Mouse (Mus musculus) forebrain, embryonic 14.5 days (tissue): Measurements from ENCODE around the gene Cops3. TPM values are rescaled to one million over a fixed set of nuclear protein-coding genes. Genes with fewer than 3 reads are reported as not detected.

Experiments used
- ATAC-seq: fragments of 200-750 bp; cut with Nextera tagmentation; 2 replicates; pipeline ENCODE4 v1.8.0; 2017; ENCODE audit warnings: mild to moderate bottlenecking, moderate library complexity
- DNase-seq: peaks from one replicate; pipeline ENCODE4 v3.0.0-alpha.2; 2015; ENCODE audit warnings: low spot score
- H3K27ac ChIP-seq: fragments of 300-500 bp; sonication (generic); 2 replicates; pipeline ENCODE4 v1.5.1; 2014; ENCODE audit warnings: low read depth, mild to moderate bottlenecking, control low read depth, low read length, moderate library complexity
- H3K27me3 ChIP-seq: fragments of 300-500 bp; sonication (generic); replicated peaks from 2 replicates; pipeline ENCODE4 v1.6.1; 2014; ENCODE audit warnings: low read length, control low read depth, mixed read lengths; ENCODE audit not compliant: control insufficient read depth, insufficient read depth
- H3K36me3 ChIP-seq: fragments of 300-500 bp; sonication (generic); 2 replicates; pipeline ENCODE4 v1.6.1; 2014; ENCODE audit warnings: low read length, control low read depth; ENCODE audit not compliant: control insufficient read depth, insufficient read depth
- H3K4me1 ChIP-seq: fragments of 300-500 bp; sonication (generic); 2 replicates; pipeline ENCODE4 v1.6.1; 2014; ENCODE audit warnings: antibody characterized with exemption, low read length, control low read depth; ENCODE audit not compliant: control insufficient read depth, insufficient read depth
- H3K4me2 ChIP-seq: fragments of 300-500 bp; sonication (generic); 2 replicates; pipeline ENCODE4 v1.6.1; 2014; ENCODE audit warnings: mild to moderate bottlenecking, control low read depth, low read length
- H3K4me3 ChIP-seq: fragments of 300-500 bp; sonication (generic); 2 replicates; pipeline ENCODE4 v1.5.1; 2014; ENCODE audit warnings: low read depth, low read length, control low read depth
- H3K9ac ChIP-seq: fragments of 300-500 bp; sonication (generic); 2 replicates; pipeline ENCODE4 v1.6.1; 2014; ENCODE audit warnings: mild to moderate bottlenecking, low read length, control low read depth, moderate library complexity
- H3K9me3 ChIP-seq: fragments of 300-500 bp; sonication (generic); replicated peaks from 2 replicates; pipeline ENCODE4 v1.6.1; 2016; ENCODE audit warnings: low read length, control low read depth, mixed read lengths; ENCODE audit not compliant: control insufficient read depth
- WGBS: fragments of 180-500 bp; shearing (Covaris S2); extraction: QIAGEN DNeasy Blood & Tissue Kit; methylation state at CpG from one replicate; pipeline ENCODE4 v1.1.7; 2014; 5-methylcytosine and 5-hydroxymethylcytosine counted together
- polyA plus RNA-seq: library from polyadenylated mRNA; unstranded; fragments of >200 nt; fragmentation: Nextera tagmentation; extraction: Ambion mirVana; gene quantifications from 2 replicates; pipeline ENCODE4 v1.2.1, GENCODE M21; 2014

Gene Cops3
- polyA plus RNA-seq, 1 experiment from 2014 or later = 257 TPM

DNA sequence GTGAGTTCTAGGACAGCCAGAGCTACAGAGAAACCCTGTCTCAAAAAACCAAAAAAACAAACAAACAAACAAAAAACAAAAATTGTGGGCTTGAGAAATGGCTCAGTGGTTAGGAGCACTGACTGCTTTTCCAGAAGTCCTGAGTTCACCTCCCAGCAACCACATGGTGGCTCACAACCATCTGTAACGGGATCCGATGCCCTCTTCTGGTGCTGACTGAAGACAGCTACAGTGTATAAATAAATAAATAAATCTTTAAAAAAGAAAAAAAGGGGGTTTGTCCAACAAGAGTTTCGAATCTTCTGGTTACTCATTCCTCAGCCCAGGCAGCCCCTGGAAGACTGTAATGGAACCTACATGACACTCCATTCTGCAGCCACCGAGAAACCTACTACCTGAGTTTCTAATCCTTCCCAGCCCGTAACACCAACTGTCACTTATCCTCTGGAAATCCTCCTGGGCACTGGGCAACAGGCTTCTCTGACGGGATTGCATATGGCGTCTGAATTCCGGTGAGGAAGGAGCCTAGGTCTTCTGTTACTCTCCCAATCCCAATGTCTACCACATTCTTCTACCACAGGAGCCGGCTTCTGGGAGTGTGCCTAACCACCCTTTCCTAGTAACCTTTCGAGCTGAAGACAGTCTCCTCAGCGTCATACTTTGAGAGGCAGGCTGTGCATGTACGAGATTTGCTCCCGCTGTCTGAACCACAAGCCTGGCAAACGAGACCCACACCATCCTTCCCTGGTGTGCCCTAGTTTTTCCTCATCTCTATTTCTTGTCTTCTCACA is 31.3 kb downstream of the Cops3 start:
- no peak for ATAC-seq

GRCm38 (mm10) chr11:59805656-59806055 is 34.0 kb downstream of the Cops3 start:
- Histone ChIP-seq H3K27ac (no peak overlapping the region), H3K4me1 (peaks cover 8% of the 10 kb centered on the region), H3K27me3 (no peaks in the 10 kb centered on the region), H3K36me3 (peaks cover 66% of the 10 kb centered on the region), H3K9ac (no peak overlapping the region), H3K4me3 (no peak overlapping the region), H3K4me2 (no peak overlapping the region), H3K9me3 (no peaks in the 10 kb centered on the region)
- 92% methylated on average over 2 of the region's 2 CpGs for WGBS
- no peak for ATAC-seq
- no peak for DNase-seq

More for the DNA sequence above, 31.3 kb downstream of the Cops3 start:
- H3K4me1 ChIP-seq = peaks cover 8% of the 10 kb centered on the region
- peaks cover 38% of the 10 kb centered on the region for H3K36me3 ChIP-seq
- no peaks in the 10 kb centered on the region for H3K27me3 ChIP-seq
- H3K4me3 ChIP-seq = peak overlapping the region; percentile 77
- peak overlapping the region; percentile 96; the same call in 1 of the 2 replicates for H3K9ac ChIP-seq
- no peak overlapping the region for H3K27ac ChIP-seq
- no peak for DNase-seq
- peak overlapping the region; percentile 93 for H3K4me2 ChIP-seq
- 69% methylated on average over 14 of the region's 14 CpGs for WGBS
- H3K9me3 ChIP-seq = no peaks in the 10 kb centered on the region

DNA sequence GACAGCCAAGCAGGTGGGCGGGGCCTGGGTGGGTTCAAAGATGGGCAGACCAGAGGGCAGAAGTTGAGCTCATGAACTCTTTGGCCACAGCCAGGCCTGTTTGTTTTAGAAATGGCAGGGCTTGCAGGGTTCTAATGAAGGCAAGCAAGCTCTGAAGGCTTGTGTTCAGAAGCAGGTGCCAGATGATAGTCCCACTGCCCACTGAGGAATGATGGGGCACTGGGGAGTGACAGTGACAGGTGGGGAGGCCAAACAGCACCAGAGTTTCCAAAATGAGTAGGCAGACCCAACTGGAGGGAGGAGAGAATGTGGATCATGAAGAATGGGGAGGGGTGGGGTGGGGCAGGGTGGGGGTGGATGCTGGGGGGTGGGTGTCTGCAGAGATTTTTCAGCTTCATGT is 34.4 kb downstream of the Cops3 start:
- Histone ChIP-seq H3K9me3 (no peaks in the 10 kb centered on the region), H3K27ac (no peak overlapping the region), H3K4me2 (no peak overlapping the region), H3K9ac (no peak overlapping the region), H3K4me3 (no peak overlapping the region), H3K36me3 (peaks cover 70% of the 10 kb centered on the region), H3K4me1 (peaks cover 8% of the 10 kb centered on the region), H3K27me3 (no peaks in the 10 kb centered on the region)
- no peak for DNase-seq
- 100% methylated on average over 1 of the region's 1 CpGs for WGBS
- ATAC-seq = no peak

DNA sequence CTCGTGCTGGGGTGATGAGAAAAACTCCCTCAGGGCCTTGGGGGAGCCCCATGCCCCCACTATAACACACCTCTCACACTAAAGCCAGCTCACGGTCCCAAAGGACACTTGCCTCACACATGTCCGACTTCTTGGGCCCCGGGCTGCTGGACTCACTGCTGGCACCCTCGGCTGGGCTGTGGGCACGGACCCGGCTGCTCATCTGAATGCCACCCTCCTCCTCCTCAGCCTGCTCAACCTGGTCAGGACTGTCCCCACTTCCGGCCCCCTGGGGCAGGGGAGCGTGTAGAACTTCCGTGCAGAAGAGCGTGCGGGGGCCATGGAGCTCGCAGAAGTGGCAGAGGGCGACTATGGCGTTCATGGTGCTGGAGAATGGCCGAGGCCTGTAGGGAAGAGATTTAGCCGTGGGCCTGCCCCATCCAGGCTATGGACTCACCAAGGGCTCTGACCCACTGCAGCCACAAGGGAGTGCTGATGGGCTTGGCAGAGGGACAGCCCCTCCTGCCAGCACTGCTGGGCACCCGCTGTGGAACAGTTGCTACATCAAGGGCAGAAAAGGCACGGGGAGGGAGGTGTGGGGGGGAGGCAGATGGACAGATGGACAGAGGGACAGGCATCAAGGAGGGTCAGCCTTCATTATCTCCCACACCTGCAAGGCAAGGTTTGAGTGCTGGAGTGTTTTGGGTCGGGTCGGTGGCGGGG is 35.1 kb downstream of the Cops3 start:
- Histone ChIP-seq H3K4me2 (no peak overlapping the region), H3K36me3 (peaks cover 77% of the 10 kb centered on the region), H3K9ac (no peak overlapping the region), H3K9me3 (no peaks in the 10 kb centered on the region), H3K4me3 (no peak overlapping the region), H3K27me3 (no peaks in the 10 kb centered on the region), H3K27ac (no peak overlapping the region), H3K4me1 (peaks cover 8% of the 10 kb centered on the region)
- DNase-seq (no peak), ATAC-seq (no peak)
- WGBS = 93% methylated on average over 22 of the region's 22 CpGs

DNA sequence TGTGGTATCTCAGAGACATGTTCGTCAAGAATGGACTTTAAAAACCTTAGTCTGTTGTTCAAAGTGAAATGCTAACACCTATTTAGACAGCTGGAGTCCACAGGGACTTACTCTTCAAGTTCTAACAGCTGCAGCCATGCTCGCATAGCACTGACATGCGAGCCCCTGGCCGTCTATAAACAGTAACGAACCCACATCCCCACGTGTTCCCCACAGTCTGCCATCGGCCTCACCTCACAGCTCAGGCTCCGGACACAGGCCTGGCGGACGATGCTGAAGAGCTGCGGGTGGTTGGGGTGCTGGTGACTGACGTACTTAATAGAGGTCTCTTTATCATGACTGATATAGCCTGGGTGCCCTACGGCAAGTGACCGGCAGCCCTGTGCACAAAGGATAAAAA is 36.1 kb downstream of the Cops3 start:
- Histone ChIP-seq H3K9ac (no peak overlapping the region), H3K9me3 (no peaks in the 10 kb centered on the region), H3K27me3 (no peaks in the 10 kb centered on the region), H3K4me3 (no peak overlapping the region), H3K4me2 (no peak overlapping the region), H3K27ac (no peak overlapping the region), H3K4me1 (peaks cover 2% of the 10 kb centered on the region), H3K36me3 (peaks cover 87% of the 10 kb centered on the region)
- WGBS = 90% methylated on average over 14 of the region's 14 CpGs
- ATAC-seq = no peak
- DNase-seq = no peak

GRCm38 (mm10) chr11:59801881-59802280 is 37.8 kb downstream of the Cops3 start:
- no peak for ATAC-seq
- 98% methylated on average over 8 of the region's 8 CpGs for WGBS
- Histone ChIP-seq H3K9me3 (no peaks in the 10 kb centered on the region), H3K27ac (no peak overlapping the region), H3K27me3 (no peaks in the 10 kb centered on the region), H3K4me2 (no peak overlapping the region), H3K4me3 (no peak overlapping the region), H3K9ac (no peak overlapping the region), H3K36me3 (peaks cover 97% of the 10 kb centered on the region), H3K4me1 (no peaks in the 10 kb centered on the region)
- DNase-seq = no peak

GRCm38 (mm10) chr11:59800412-59800811 is 39.2 kb downstream of the Cops3 start:
- Histone ChIP-seq H3K4me2 (no peak overlapping the region), H3K27me3 (no peaks in the 10 kb centered on the region), H3K9me3 (no peaks in the 10 kb centered on the region), H3K36me3 (peaks cover 99% of the 10 kb centered on the region), H3K27ac (no peak overlapping the region), H3K4me1 (no peaks in the 10 kb centered on the region), H3K9ac (no peak overlapping the region), H3K4me3 (no peak overlapping the region)
- ATAC-seq (no peak), DNase-seq (no peak)
- WGBS = 92% methylated on average over 10 of the region's 10 CpGs

DNA sequence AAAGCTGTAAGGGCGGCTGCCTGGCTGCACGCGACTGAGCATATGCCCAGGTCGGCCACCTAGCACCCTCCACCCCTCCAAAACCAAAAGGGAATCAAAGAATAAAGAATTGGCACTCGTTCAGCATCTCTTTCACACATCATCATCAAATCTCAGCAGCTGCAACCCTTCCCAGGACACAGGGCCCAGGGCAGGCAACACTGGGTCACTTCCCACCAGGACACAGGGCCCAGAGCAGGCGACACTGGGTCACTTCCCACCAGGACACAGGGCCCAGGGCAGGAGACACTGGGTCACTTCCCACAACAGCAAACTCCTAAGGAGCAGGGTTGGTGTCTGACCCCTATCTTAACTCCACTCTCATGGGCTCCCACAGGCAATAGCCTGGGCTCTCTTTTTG is 46.2 kb downstream of the Cops3 start:
- DNase-seq = no peak
- 92% methylated on average over 6 of the region's 6 CpGs for WGBS
- Histone ChIP-seq H3K9me3 (no peaks in the 10 kb centered on the region), H3K9ac (no peak overlapping the region), H3K4me1 (no peaks in the 10 kb centered on the region), H3K36me3 (peaks cover 74% of the 10 kb centered on the region), H3K27ac (no peak overlapping the region), H3K4me2 (no peak overlapping the region), H3K27me3 (no peaks in the 10 kb centered on the region), H3K4me3 (no peak overlapping the region)
- ATAC-seq = no peak

GRCm38 (mm10) chr11:59789311-59789710 is 50.3 kb downstream of the Cops3 start:
- ATAC-seq = no peak
- no peaks in the 10 kb centered on the region for H3K9me3 ChIP-seq

More at GRCm38 (mm10) chr11:59789311-59789710, 50.3 kb downstream of the Cops3 start:
- H3K4me2 ChIP-seq = no peak overlapping the region
- H3K27me3 ChIP-seq = no peaks in the 10 kb centered on the region
- peaks cover 33% of the 10 kb centered on the region for H3K36me3 ChIP-seq
- DNase-seq = no peak
- 94% methylated on average over 1 of the region's 1 CpGs for WGBS
- H3K9ac ChIP-seq = no peak overlapping the region
- no peak overlapping the region for H3K27ac ChIP-seq
- peaks cover 6% of the 10 kb centered on the region; the same call in 1 of the 2 replicates for H3K4me1 ChIP-seq
- H3K4me3 ChIP-seq = no peak overlapping the region
